Mouse (Mus musculus) ovary, postnatal 36 days (tissue): ENCODE data around the gene Rundc3b.

Experiments used
- DNase-seq: peaks from one replicate; pipeline ENCODE4 v3.0.0; 2022; ENCODE audit warnings: low spot score, mixed read lengths

Gene Rundc3b

GRCm38 (mm10) chr5:8622596-8623231 lies at the start of gene Rundc3b:
Gene Rundc3b (minus strand): TSS chr5:8622952.
- peak; percentile 88 for DNase-seq

GRCm38 (mm10) chr5:8669606-8670005 lies 46.9 kb upstream of the Rundc3b start:
- no peak for DNase-seq

GRCm38 (mm10) chr5:8667758-8668474 lies 45.2 kb upstream of the Rundc3b start:
- no peak for DNase-seq

- DNase-seq: no peak
These were observed 41.9 kb upstream of the Rundc3b start for GRCm38 (mm10) chr5:8664678-8665077.

- no peak for DNase-seq
These were observed 38.0 kb upstream of the Rundc3b start for GRCm38 (mm10) chr5:8660738-8661151.

GRCm38 (mm10) chr5:8659911-8660737 lies 37.4 kb upstream of the Rundc3b start, which contains the start of gene Abcb1a:
Gene Abcb1a (plus strand): TSS chr5:8660077.
- peak; percentile 19 for DNase-seq

- DNase-seq: no peak
These were observed 29.3 kb upstream of the Rundc3b start for GRCm38 (mm10) chr5:8652085-8652484.

GRCm38 (mm10) chr5:8648774-8649173 lies 26.0 kb upstream of the Rundc3b start:
- no peak for DNase-seq

- DNase-seq: no peak
These were observed 25.5 kb upstream of the Rundc3b start for GRCm38 (mm10) chr5:8648300-8648699.

- DNase-seq: no peak
These were observed 11.8 kb upstream of the Rundc3b start for GRCm38 (mm10) chr5:8634489-8634975.

GRCm38 (mm10) chr5:8632901-8633300 lies 10.1 kb upstream of the Rundc3b start:
- DNase-seq: no peak

GRCm38 (mm10) chr5:8622071-8622595 lies 619 bp downstream of the Rundc3b start:
- peak; percentile 46 for DNase-seq

- no peak for DNase-seq
These were observed 51.6 kb downstream of the Rundc3b start for GRCm38 (mm10) chr5:8571118-8571517.

GRCm38 (mm10) chr5:8566867-8567266 lies 55.9 kb downstream of the Rundc3b start:
- DNase-seq: no peak

- no peak for DNase-seq
These were observed 78.2 kb downstream of the Rundc3b start for GRCm38 (mm10) chr5:8544512-8544911.

- DNase-seq: no peak
These were observed 80.0 kb downstream of the Rundc3b start for GRCm38 (mm10) chr5:8542631-8543207.

- DNase-seq: no peak
These were observed 81.3 kb downstream of the Rundc3b start for GRCm38 (mm10) chr5:8541120-8542117.

- DNase-seq: no peak
These were observed 103.7 kb downstream of the Rundc3b start for GRCm38 (mm10) chr5:8519006-8519405.

GRCm38 (mm10) chr5:8491778-8492177 lies 131.0 kb downstream of the Rundc3b start:
- DNase-seq: no peak

GRCm38 (mm10) chr5:8489471-8490110 lies 133.2 kb downstream of the Rundc3b start:
- no peak for DNase-seq
